Mouse (Mus musculus) hindbrain, embryonic 15.5 days (tissue): Measurements from ENCODE around the gene Gm11756. TPM values are rescaled to one million over a fixed set of nuclear protein-coding genes. Genes with fewer than 3 reads are reported as not detected.
"Not testable (repeated sequence)": the region's sequence is repeated elsewhere in the genome, so short reads cannot be mapped to it uniquely, and the experiment has no call there.

Experiments
- ATAC-seq: fragments of 200-750 bp; cut with Nextera tagmentation; 2 replicates; pipeline ENCODE4 v1.8.0; 2017; ENCODE audit warnings: low read depth, moderate number of reproducible peaks, moderate TSS enrichment; ENCODE audit not compliant: low FRiP score
- H3K27ac ChIP-seq: fragments of 300-500 bp; sonication (generic); replicated peaks from 2 replicates; pipeline ENCODE4 v1.5.1; 2015; ENCODE audit warnings: mild to moderate bottlenecking, inconsistent platforms
- H3K27me3 ChIP-seq: fragments of 300-500 bp; sonication (generic); 2 replicates; pipeline ENCODE4 v1.6.1; 2015; ENCODE audit warnings: control low read depth, inconsistent platforms
- H3K36me3 ChIP-seq: fragments of 300-500 bp; sonication (generic); 2 replicates; pipeline ENCODE4 v1.6.1; 2015; ENCODE audit warnings: control low read depth, inconsistent platforms
- H3K4me1 ChIP-seq: fragments of 300-500 bp; sonication (generic); replicated peaks from 2 replicates; pipeline ENCODE4 v1.6.1; 2015; ENCODE audit warnings: control low read depth, inconsistent platforms
- H3K4me2 ChIP-seq: fragments of 300-500 bp; sonication (generic); 2 replicates; pipeline ENCODE4 v1.6.1; 2015; ENCODE audit warnings: moderate library complexity, mild to moderate bottlenecking, inconsistent platforms
- H3K4me3 ChIP-seq: fragments of 300-500 bp; sonication (generic); 2 replicates; pipeline ENCODE4 v1.5.1; 2015; ENCODE audit warnings: mild to moderate bottlenecking, inconsistent platforms
- H3K9ac ChIP-seq: fragments of 300-500 bp; sonication (generic); 2 replicates; pipeline ENCODE4 v1.6.1; 2015; ENCODE audit warnings: inconsistent platforms
- H3K9me3 ChIP-seq: fragments of 300-500 bp; sonication (generic); 2 replicates; pipeline ENCODE4 v1.6.1; 2016; ENCODE audit warnings: control low read depth, inconsistent platforms
- WGBS: fragments of 180-500 bp; shearing (Covaris S2); methylation state at CpG from one replicate; pipeline ENCODE4 v1.1.7; 2015; 5-methylcytosine and 5-hydroxymethylcytosine counted together
- polyA plus RNA-seq: library from polyadenylated mRNA; unstranded; fragments of >200 nt; fragmentation: Nextera tagmentation; extraction: Ambion mirVana; gene quantifications from 2 replicates; pipeline ENCODE4 v1.2.1, GENCODE M21; 2015

The Gm11756 gene
- not detected in 2 replicates for polyA plus RNA-seq

GRCm38 (mm10) chr4:73920660-73921059 lies at the start of gene Gm11756:
Gene Gm11756 (minus strand): TSS chr4:73920760.
- not testable (repeated sequence) for H3K4me1 ChIP-seq, H3K4me3 ChIP-seq, H3K36me3 ChIP-seq, H3K27me3 ChIP-seq, H3K9ac ChIP-seq, H3K4me2 ChIP-seq, ATAC-seq, H3K9me3 ChIP-seq, H3K27ac ChIP-seq
- 90% methylated on average over 6 of the region's 6 CpGs for WGBS

GRCm38 (mm10) chr4:73950375-73950896 lies 29.9 kb upstream of the Gm11756 start, which contains the start of gene 2310002L09Rik:
Gene 2310002L09Rik (minus strand): TSS chr4:73950846.
- no peak for ATAC-seq
- H3K9me3 ChIP-seq: no peaks in the 10 kb centered on the region
- no peak within 1 kb of the TSS for H3K27ac ChIP-seq
- H3K9ac ChIP-seq: no peak within 1 kb of the TSS
- H3K4me1 ChIP-seq: no peaks in the 10 kb centered on the region
- no peak within 1 kb of the TSS for H3K4me3 ChIP-seq
- no peak within 1 kb of the TSS for H3K4me2 ChIP-seq
- WGBS: 80% methylated on average over 8 of the region's 8 CpGs
- H3K27me3 ChIP-seq: no peaks in the 10 kb centered on the region
- H3K36me3 ChIP-seq: no peaks in the 10 kb centered on the region

- WGBS: no CpG with 5 or more reads among the region's 4 CpGs
Observed at GRCm38 (mm10) chr4:73905853-73906252, 14.7 kb downstream of the Gm11756 start, which contains the start of gene Gm13871. Gene Gm13871 (minus strand): TSS chr4:73905953.

GRCm38 (mm10) chr4:73891012-73891411 lies 29.5 kb downstream of the Gm11756 start, which contains the start of gene Gm11757:
Gene Gm11757 (minus strand): TSS chr4:73891112.
- not testable (repeated sequence) for ATAC-seq, H3K27ac ChIP-seq, H3K4me2 ChIP-seq, H3K4me1 ChIP-seq, H3K9me3 ChIP-seq, H3K9ac ChIP-seq, H3K36me3 ChIP-seq, H3K27me3 ChIP-seq, H3K4me3 ChIP-seq
- no CpG with 5 or more reads among the region's 4 CpGs for WGBS

More at GRCm38 (mm10) chr4:73905853-73906252, 14.7 kb downstream of the Gm11756 start, which contains the start of gene Gm13871:
- not testable (repeated sequence) for H3K27ac ChIP-seq, ATAC-seq, H3K9me3 ChIP-seq, H3K36me3 ChIP-seq, H3K4me2 ChIP-seq, H3K4me1 ChIP-seq, H3K9ac ChIP-seq, H3K4me3 ChIP-seq, H3K27me3 ChIP-seq

GRCm38 (mm10) chr4:73876166-73876565 lies 44.4 kb downstream of the Gm11756 start, which contains the start of gene Gm11758:
Gene Gm11758 (minus strand): TSS chr4:73876266.
- H3K4me2 ChIP-seq, H3K27me3 ChIP-seq, H3K9ac ChIP-seq, H3K27ac ChIP-seq, H3K9me3 ChIP-seq, ATAC-seq, H3K36me3 ChIP-seq, H3K4me3 ChIP-seq, H3K4me1 ChIP-seq: not testable (repeated sequence)
- no CpG with 5 or more reads among the region's 4 CpGs for WGBS

Other genes with a start within 250 kb of the Gm11756 start
- gene Gm428, start 237.2 kb downstream of the Gm11756 start, polyA plus RNA-seq: not detected in 2 replicates
- gene Rasef, start 129.8 kb downstream of the Gm11756 start, polyA plus RNA-seq: 0.32 and 0.66 TPM in 2 replicates
- gene Gm11758, start 44.5 kb downstream of the Gm11756 start, polyA plus RNA-seq: not detected in 2 replicates
- gene Gm11757, start 29.6 kb downstream of the Gm11756 start, polyA plus RNA-seq: not detected in 2 replicates
- not detected in 2 replicates for gene Gm13871, start 14.8 kb downstream of the Gm11756 start, polyA plus RNA-seq
- not detected in 2 replicates for gene 2310002L09Rik, start 30.1 kb upstream of the Gm11756 start, polyA plus RNA-seq
- gene Frmd3, start 92.7 kb upstream of the Gm11756 start, polyA plus RNA-seq: 32.4 and 34.7 TPM in 2 replicates